Mouse (Mus musculus) c-Kit-negative CD71-positive TER-119-positive erythroid progenitor cells, embryonic 14.5 days (primary cell): ENCODE measurements around the gene Agpat3.

Source experiments
- DNase-seq: peaks from one replicate; pipeline ENCODE4 v3.0.0-alpha.2; 2013; ENCODE audit warnings: low read depth, low spot score

Gene Agpat3

GRCm38 (mm10) chr10:78324556-78325164 lies 27.6 kb downstream of the Agpat3 start:
- no peak for DNase-seq

DNA sequence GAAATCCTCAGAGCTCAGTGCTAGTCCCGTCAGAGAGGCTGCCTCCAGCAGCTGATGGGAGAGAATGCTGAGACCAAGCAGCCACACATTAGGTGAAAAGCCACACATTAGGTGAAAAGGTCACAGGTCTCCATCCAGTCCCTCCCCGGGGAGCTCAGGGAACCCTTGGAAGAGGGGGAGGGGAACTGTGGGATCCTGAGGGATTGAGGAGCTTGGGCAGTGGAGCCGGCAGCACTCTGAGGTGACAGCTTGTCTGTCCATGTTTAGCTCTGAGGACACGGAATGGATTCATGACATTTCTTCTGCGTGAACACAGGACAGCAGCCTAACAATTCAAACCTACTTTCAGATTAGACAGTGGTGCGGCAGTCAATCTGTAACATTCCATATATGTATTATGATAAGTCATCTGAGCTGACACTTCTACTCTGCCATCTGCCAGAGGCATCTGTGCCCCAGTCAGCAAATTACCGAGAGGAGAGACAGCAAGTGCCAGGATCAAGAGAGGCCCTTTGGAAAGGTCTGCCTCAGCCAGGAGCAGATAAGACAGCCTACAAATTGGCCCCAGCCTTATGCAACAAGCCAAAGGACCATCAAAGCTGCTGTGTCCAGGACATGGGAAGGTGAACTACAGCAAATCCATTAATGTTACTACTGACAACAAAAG lies 28.9 kb downstream of the Agpat3 start:
- DNase-seq, result no peak

DNA sequence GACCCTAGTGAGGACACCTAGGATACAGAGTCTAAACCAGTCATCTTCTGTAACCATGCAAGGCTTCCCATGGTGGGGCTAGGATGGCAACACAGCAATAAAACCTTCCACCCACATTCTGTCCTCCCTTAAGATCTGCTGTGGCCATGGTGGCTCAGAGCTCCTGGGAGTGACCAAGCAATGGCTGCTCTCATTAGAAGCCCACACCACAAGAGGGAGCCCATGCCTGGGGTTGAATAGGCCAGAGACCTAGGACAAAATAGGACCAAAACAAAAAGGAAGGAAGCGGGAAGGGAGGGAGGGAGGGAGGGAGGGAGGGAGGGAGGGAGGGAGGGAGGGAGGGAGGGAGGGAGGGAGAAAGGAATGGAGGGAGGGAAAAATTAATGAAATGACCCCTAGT lies 29.5 kb downstream of the Agpat3 start:
- no peak for DNase-seq

DNA sequence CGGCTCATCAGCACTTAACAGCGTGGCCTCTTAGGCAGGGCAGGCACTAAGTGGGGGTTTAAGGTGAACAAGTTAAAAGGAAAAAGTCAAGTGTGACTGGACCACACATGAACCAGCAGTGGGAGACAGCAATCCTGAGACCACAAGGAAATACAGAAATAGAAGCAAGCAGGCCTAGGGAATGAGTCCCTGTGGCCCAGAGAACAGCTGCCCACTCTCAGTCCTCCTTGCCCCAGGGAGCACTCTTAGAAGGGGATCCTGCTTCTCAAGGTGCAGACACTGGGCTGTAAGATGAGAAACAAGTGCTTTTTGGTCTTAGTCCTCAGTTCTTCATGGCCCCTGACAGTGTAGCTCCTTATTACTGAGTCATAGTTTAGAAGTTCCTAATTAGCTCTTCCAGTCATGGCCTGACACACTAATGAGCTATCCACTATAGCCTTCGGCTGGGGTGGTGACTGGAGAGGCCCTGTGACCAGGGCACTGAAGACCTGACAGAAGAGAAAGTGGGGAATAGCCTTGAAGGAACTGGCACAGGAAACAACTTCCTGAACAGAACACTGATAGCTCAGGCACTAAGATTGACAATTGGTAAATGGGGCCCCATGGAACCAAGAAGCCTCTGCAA lies 31.0 kb downstream of the Agpat3 start:
- no peak for DNase-seq

- DNase-seq, result no peak
Measured at GRCm38 (mm10) chr10:78320526-78320925, 31.8 kb downstream of the Agpat3 start.

GRCm38 (mm10) chr10:78319940-78320339 lies 32.3 kb downstream of the Agpat3 start:
- no peak for DNase-seq

DNA sequence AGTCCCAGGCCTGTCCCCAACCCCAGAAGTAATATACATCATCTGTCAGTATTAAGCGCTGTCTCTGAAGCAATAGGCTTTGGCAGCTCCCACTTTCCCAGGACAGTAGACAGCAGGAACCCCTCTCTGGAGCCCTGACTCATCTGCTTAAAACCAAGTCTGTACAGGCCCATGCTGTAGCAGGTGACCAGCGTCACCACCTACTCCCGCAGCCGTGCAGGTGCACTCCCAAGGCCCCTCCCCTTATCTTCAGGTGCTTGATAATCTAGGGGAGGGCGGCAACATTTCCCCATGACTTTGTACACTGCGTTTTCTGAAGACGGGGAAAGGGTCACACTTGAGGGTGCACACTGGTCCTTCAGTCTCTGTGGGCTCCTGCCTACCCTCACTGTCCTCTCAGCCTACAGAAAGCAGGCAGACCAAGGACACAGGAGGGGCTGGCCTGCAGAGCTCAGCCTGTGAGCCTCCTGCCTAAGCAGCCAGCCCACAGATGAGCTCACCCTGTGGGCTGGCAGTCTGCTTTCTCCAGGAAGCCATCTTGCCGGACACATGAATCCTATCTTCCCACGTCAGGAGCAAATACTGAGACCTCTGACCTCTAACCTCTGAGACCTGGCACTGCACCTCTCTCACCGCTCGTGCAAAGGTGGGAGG lies 34.9 kb downstream of the Agpat3 start:
- DNase-seq, result no peak

GRCm38 (mm10) chr10:78316228-78317087 lies 35.8 kb downstream of the Agpat3 start:
- DNase-seq, result no peak

DNA sequence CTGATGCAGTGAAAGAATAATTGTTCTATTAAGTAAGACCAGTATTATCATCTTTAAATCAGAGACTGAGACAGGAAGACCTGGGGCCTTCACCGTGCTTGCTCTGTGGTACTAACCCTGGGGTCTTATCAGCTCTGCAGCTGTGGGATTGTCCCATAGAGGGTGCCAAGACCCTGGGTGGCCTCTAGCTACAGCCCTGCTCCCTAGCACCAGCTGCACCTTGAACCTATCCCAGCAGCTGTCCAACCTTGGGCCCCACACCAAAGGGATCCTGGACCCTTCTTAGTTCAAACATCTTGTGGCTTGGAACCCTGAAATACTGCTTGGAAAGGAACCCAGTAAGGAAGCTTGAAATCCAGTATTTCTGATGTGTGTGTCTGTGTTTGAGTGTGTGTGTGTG lies 37.1 kb downstream of the Agpat3 start:
- DNase-seq, result no peak

- no peak for DNase-seq
Measured at GRCm38 (mm10) chr10:78311886-78312635, 40.2 kb downstream of the Agpat3 start.

- DNase-seq, result no peak
Measured at GRCm38 (mm10) chr10:78310747-78311267, 41.5 kb downstream of the Agpat3 start.

DNA sequence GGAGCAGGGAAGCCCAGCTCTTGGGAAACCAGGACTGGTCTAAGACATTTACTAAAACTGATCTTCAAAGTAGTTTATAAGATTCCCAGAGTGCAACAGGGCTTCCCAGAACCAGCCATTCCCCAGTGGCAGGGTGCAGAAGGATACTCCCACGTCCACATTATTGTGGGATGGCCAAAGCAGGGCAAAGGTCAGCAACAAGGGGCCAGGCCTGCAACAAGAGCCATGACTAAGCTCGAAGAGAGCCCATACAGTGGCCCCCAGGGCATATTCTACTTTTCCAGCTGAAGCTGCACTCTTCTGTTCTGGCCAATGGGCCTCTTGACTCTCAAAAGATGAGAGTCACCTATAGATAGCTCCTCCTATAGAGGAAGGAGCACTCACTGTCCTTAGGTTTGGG lies 43.7 kb downstream of the Agpat3 start:
- DNase-seq, result no peak

GRCm38 (mm10) chr10:78307391-78307790 lies 44.9 kb downstream of the Agpat3 start:
- DNase-seq, result no peak

- no peak for DNase-seq
Measured at GRCm38 (mm10) chr10:78306027-78306426, 46.3 kb downstream of the Agpat3 start.

GRCm38 (mm10) chr10:78304996-78305395 lies 47.3 kb downstream of the Agpat3 start:
- DNase-seq, result no peak

DNA sequence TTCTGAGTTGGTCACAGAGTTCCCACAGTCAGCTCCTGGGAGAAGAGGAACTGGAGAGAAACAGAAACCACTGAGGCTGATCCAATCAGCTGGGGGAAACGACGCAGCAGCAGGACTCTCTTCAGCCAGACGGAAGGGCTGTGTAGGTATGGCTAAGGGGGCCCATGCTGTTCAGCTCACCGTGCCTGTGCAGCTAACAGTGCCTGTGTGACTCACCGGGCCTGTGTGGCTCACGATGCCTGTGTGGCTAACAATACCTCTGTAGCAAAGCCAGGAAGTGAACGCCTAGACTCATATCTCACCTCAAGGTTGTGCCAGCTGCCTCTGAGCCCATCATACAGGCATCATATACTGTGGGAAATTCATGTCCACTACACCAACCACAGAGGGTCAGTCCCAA lies 48.6 kb downstream of the Agpat3 start:
- no peak for DNase-seq

GRCm38 (mm10) chr10:78300061-78300460 lies 52.2 kb downstream of the Agpat3 start:
- DNase-seq, result no peak

- DNase-seq, result no peak
Measured at GRCm38 (mm10) chr10:78298651-78299644, 53.3 kb downstream of the Agpat3 start.
